Mouse (Mus musculus) cortical plate, adult 2 months (tissue): ENCODE measurements around the gene Dtnbp1.

Experiments
- CTCF ChIP-seq: fragments of 200-500 bp; IDR thresholded peaks from 2 replicates; pipeline ENCODE4 v1.5.1; 2011; ENCODE audit warnings: mild to moderate bottlenecking, control low read depth, low read length; ENCODE audit not compliant: insufficient read depth; ENCODE audit errors: extremely low read depth
- POLR2A ChIP-seq: fragments of 200-500 bp; IDR thresholded peaks from 2 replicates; pipeline ENCODE4 v1.6.1; 2011; ENCODE audit warnings: mild to moderate bottlenecking, low read length, control low read depth; ENCODE audit not compliant: insufficient read depth; ENCODE audit errors: extremely low read depth

- TF ChIP-seq CTCF (0 out of 2 replicates have a peak, but pooled peaks have one; percentile 21), POLR2A (no peak)
These were observed 88.4 kb downstream of the Dtnbp1 start for GRCm38 (mm10) chr13:44913560-44913959.
